Mouse (Mus musculus) CH12.LX (cell line): ENCODE results near the gene Tns4. TPM values are rescaled to one million over a fixed set of nuclear protein-coding genes. Genes with fewer than 3 reads are reported as not detected.

Experiments
- DNase-seq: peaks from one replicate; pipeline ENCODE4 v3.0.0-alpha.2; 2013; ENCODE audit errors: extremely low read depth
- H3K27ac ChIP-seq: 2 replicates; pipeline ENCODE4 v1.5.1; 2012; ENCODE audit warnings: low read depth, mild to moderate bottlenecking, control low read depth, moderate library complexity; ENCODE audit not compliant: insufficient read depth
- H3K27me3 ChIP-seq: replicated peaks from 2 replicates; pipeline ENCODE3; 2012; ENCODE audit warnings: inconsistent platforms
- H3K36me3 ChIP-seq, 2 experiments: replicated peaks in 1 of 2; 2 replicates each; pipeline versions ENCODE3 to v1.6.1; 2012; ENCODE audit warnings: inconsistent platforms in 1 of 2, low read length in 1 of 2, mild to moderate bottlenecking in 1 of 2, mixed read lengths in 1 of 2, moderate library complexity in 1 of 2; ENCODE audit not compliant: control insufficient read depth in 1 of 2, insufficient read depth in 1 of 2
- H3K4me1 ChIP-seq, 2 experiments: 2 replicates each; pipeline ENCODE4 v1.6.1; 2012; ENCODE audit warnings: inconsistent platforms in 1 of 2, moderate library complexity in 1 of 2; ENCODE audit not compliant: insufficient read depth in 2 of 2, control insufficient read depth in 1 of 2
- H3K4me2 ChIP-seq: 2 replicates; pipeline ENCODE4 v1.6.1; 2012; ENCODE audit warnings: low read depth, mild to moderate bottlenecking, control low read depth; ENCODE audit not compliant: poor library complexity, insufficient read depth, severe bottlenecking
- H3K4me3 ChIP-seq, 3 experiments: fragments of 150-350 bp in 1 of 3; sonication (generic) in 1 of 3; replicated peaks in 1 of 3; 2 replicates each; pipeline versions ENCODE3 to v1.5.1; 2011 to 2012; ENCODE audit warnings: low read depth in 2 of 3, low read length in 2 of 3, mild to moderate bottlenecking in 2 of 3, moderate library complexity in 2 of 3, control low read depth in 1 of 3, improper control_type of control experiment in 1 of 3, inconsistent platforms in 1 of 3, mixed read lengths in 1 of 3; ENCODE audit not compliant: poor library complexity in 1 of 3
- H3K79me2 ChIP-seq: replicated peaks from 2 replicates; pipeline ENCODE4 v1.6.1; 2012; ENCODE audit warnings: mild to moderate bottlenecking, moderate library complexity; ENCODE audit not compliant: control insufficient read depth, poor library complexity, insufficient read depth, severe bottlenecking; ENCODE audit errors: extremely low read depth
- H3K9ac ChIP-seq: 2 replicates; pipeline ENCODE4 v1.6.1; 2012; ENCODE audit warnings: low read depth, mild to moderate bottlenecking, control low read depth, moderate library complexity; ENCODE audit not compliant: insufficient read depth
- H3K9me3 ChIP-seq: replicated peaks from 2 replicates; pipeline ENCODE3; 2012; ENCODE audit warnings: low read length, inconsistent platforms, mixed read lengths
- BHLHE40 ChIP-seq: IDR thresholded peaks from 2 replicates; pipeline ENCODE4 v1.6.1; 2011; ENCODE audit warnings: mild to moderate bottlenecking, low read depth, low read length, improper control_type of control experiment
- CHD1 ChIP-seq: IDR thresholded peaks from 2 replicates; pipeline ENCODE4 v1.6.1; 2012; ENCODE audit warnings: low read depth, low read length, improper control_type of control experiment, inconsistent platforms
- CTCF ChIP-seq, 2 experiments: IDR thresholded peaks in 1 of 2; conservative IDR thresholded peaks in 1 of 2; 2 replicates each; pipeline ENCODE4 v1.5.1; 2011 to 2012; ENCODE audit warnings: low read depth in 2 of 2, low read length in 2 of 2, improper control_type of control experiment in 1 of 2, inconsistent platforms in 1 of 2, mild to moderate bottlenecking in 1 of 2, moderate library complexity in 1 of 2
- ETS1 ChIP-seq: conservative IDR thresholded peaks from 2 replicates; pipeline ENCODE4 v1.6.1; 2012; ENCODE audit warnings: low read depth, mild to moderate bottlenecking, inconsistent platforms, low read length, improper control_type of control experiment, moderate library complexity
- GABPA ChIP-seq: IDR thresholded peaks from 2 replicates; pipeline ENCODE4 v1.6.1; 2012; ENCODE audit warnings: low read depth, low read length, improper control_type of control experiment, inconsistent platforms; ENCODE audit not compliant: insufficient replicate concordance
- HCFC1 ChIP-seq: IDR thresholded peaks from 2 replicates; pipeline ENCODE4 v1.6.1; 2012; ENCODE audit warnings: low read depth, mild to moderate bottlenecking, inconsistent platforms, low read length, improper control_type of control experiment
- IRF4 ChIP-seq: IDR thresholded peaks from 2 replicates; pipeline ENCODE4 v1.6.1; 2014; ENCODE audit warnings: low read depth, mild to moderate bottlenecking, inconsistent platforms, low read length, improper control_type of control experiment
- JUN ChIP-seq: IDR thresholded peaks from 2 replicates; pipeline ENCODE4 v1.6.1; 2011; ENCODE audit warnings: low read depth, mild to moderate bottlenecking, low read length, improper control_type of control experiment, moderate library complexity; ENCODE audit not compliant: insufficient read depth
- JUND ChIP-seq: conservative IDR thresholded peaks from 2 replicates; pipeline ENCODE4 v1.6.1; 2011; ENCODE audit warnings: low read depth, low read length, improper control_type of control experiment
- MAFK ChIP-seq: IDR thresholded peaks from 2 replicates; pipeline ENCODE4 v1.6.1; 2011; ENCODE audit warnings: low read length, improper control_type of control experiment; ENCODE audit not compliant: insufficient replicate concordance
- MAX ChIP-seq: IDR thresholded peaks from 2 replicates; pipeline ENCODE4 v1.6.1; 2011; ENCODE audit warnings: low read length, improper control_type of control experiment
- MXI1 ChIP-seq: IDR thresholded peaks from 2 replicates; pipeline ENCODE4 v1.6.1; 2011; ENCODE audit warnings: mild to moderate bottlenecking, low read depth, low read length, improper control_type of control experiment
- NELFE ChIP-seq: IDR thresholded peaks from 2 replicates; pipeline ENCODE4 v1.6.1; 2011; ENCODE audit warnings: low read depth, low read length, improper control_type of control experiment
- NRF1 ChIP-seq: IDR thresholded peaks from 2 replicates; pipeline ENCODE4 v1.6.1; 2014; ENCODE audit warnings: low read depth, mild to moderate bottlenecking, inconsistent platforms, low read length, improper control_type of control experiment, moderate library complexity
- RAD21 ChIP-seq: IDR thresholded peaks from 2 replicates; pipeline ENCODE4 v1.6.1; 2011; ENCODE audit warnings: low read depth, mild to moderate bottlenecking, low read length, improper control_type of control experiment, moderate library complexity
- RCOR1 ChIP-seq: conservative IDR thresholded peaks from 2 replicates; pipeline ENCODE4 v1.6.1; 2012; ENCODE audit warnings: low read depth, mild to moderate bottlenecking, inconsistent platforms, low read length, improper control_type of control experiment
- SIN3A ChIP-seq: IDR thresholded peaks from 2 replicates; pipeline ENCODE4 v1.6.1; 2012; ENCODE audit warnings: low read length, improper control_type of control experiment, inconsistent platforms
- TBP ChIP-seq: conservative IDR thresholded peaks from 2 replicates; pipeline ENCODE4 v1.6.1; 2011; ENCODE audit warnings: low read depth, low read length, improper control_type of control experiment
- USF2 ChIP-seq: conservative IDR thresholded peaks from 2 replicates; pipeline ENCODE4 v1.6.1; 2011; ENCODE audit warnings: low read depth, low read length, improper control_type of control experiment
- ZKSCAN1 ChIP-seq: IDR thresholded peaks from 2 replicates; pipeline ENCODE4 v1.6.1; 2012; ENCODE audit warnings: low read depth, inconsistent platforms, low read length, improper control_type of control experiment, borderline replicate concordance
- ZMIZ1 ChIP-seq: IDR thresholded peaks from 2 replicates; pipeline ENCODE4 v1.6.1; 2012; ENCODE audit warnings: low read depth, mild to moderate bottlenecking, inconsistent platforms, low read length, improper control_type of control experiment
- dilution Hi-C: fragments of 300-500 bp; cut with MboI; formaldehyde crosslinking; loops from 2 replicates; pipeline ENCODE4 v1.14.3; 2020; ENCODE audit warnings: low sequenced_read_pairs; ENCODE audit not compliant: extremely low pct_unique_long_range_greater_than_20kb, extremely low pct_ligation_motif_present
- in situ Hi-C: fragments of 300-500 bp; cut with MboI; formaldehyde crosslinking; loops from 3 replicates; pipeline ENCODE4 v1.14.3; 2019; ENCODE audit warnings: low sequenced_read_pairs, low pct_ligation_motif_present, low pct_unique_long_range_greater_than_20kb, mixed read lengths
- polyA plus RNA-seq: library from polyadenylated mRNA; unstranded; fragments of >175 nt; gene quantifications from 2 replicates; pipeline ENCODE4 v1.2.1, GENCODE M21; 2012; ENCODE audit warnings: low read depth; ENCODE audit not compliant: insufficient read length
- total RNA-seq, 2 experiments: library from RNA; depleted of rRNA; stranded (reverse); fragments of 300-350 nt in 1 of 2; fragments of >200 nt in 1 of 2; gene quantifications; 2 replicates each; pipeline ENCODE4 v1.2.3; 2012 to 2014

Tns4 gene
- total and polyA plus RNA-seq, 3 experiments: 0.04 to 0.11 TPM; not detected in 1

- Histone ChIP-seq H3K27ac (no peak overlapping the region), H3K4me1 (no peaks in the 10 kb centered on the region), H3K9ac (no peak overlapping the region), H3K4me2 (no peak overlapping the region), H3K36me3 (no peaks in the 10 kb centered on the region), H3K9me3 (peaks cover 2% of the 10 kb centered on the region), H3K27me3 (peaks cover 43% of the 10 kb centered on the region), H3K79me2 (no peaks in the 10 kb centered on the region), H3K4me3 (no peak overlapping the region)
- TF ChIP-seq CHD1: no peak
- TF ChIP-seq IRF4: no peak
- no peak for TF ChIP-seq ZMIZ1
- TF ChIP-seq JUND: no peak
- TF ChIP-seq BHLHE40: no peak
- TF ChIP-seq TBP: no peak
- TF ChIP-seq RCOR1: no peak
- no peak for TF ChIP-seq ZKSCAN1
- no peak for TF ChIP-seq USF2
- no peak for TF ChIP-seq HCFC1
- no peak for TF ChIP-seq NRF1
- TF ChIP-seq GABPA: no peak
- TF ChIP-seq NELFE: no peak
- TF ChIP-seq MAX: no peak
- no peak for TF ChIP-seq MXI1
- TF ChIP-seq ETS1: no peak
- TF ChIP-seq RAD21: no peak
- no peak for TF ChIP-seq MAFK
- TF ChIP-seq SIN3A: no peak
- no peak for TF ChIP-seq JUN
- no peak for DNase-seq
- dilution Hi-C loops: no loop called here
- in situ Hi-C loops: no loop called here
Observed at GRCm38 (mm10) chr11:99081566-99081965, 7.5 kb downstream of the Tns4 start.

DNA sequence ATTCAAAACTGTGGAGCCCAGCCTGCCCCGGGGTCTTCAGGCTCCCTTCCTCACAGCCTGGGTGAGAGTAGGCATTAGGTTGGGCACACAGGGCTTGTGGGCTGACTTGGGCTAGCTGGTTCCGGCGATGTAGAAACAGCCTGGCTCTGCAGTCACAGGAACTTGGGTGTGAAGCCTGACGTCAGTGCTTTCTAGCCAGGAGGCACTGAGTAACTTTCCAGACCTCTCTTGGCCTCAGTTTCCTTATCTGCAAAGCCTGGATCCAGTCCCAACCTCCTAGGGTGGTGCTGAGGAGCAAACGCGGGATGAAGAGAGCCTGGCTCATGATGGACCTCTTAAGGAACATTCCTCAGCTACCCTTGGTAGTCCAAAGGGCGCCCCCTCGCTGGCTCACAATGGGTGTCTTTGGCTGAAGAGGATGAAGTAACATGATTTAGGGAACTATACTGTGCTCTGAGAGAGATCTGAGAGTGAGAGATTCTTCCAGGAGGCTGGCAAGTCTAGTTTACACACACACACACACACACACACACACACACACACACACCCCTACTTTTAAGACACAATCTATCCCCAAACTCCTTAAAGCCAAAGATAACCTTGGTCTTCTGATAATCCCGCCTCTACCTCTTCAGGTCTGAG lies 8.1 kb downstream of the Tns4 start:
- Histone ChIP-seq H3K27ac (no peak overlapping the region), H3K36me3 (no peaks in the 10 kb centered on the region), H3K4me3 (no peak overlapping the region), H3K79me2 (no peaks in the 10 kb centered on the region), H3K27me3 (peaks cover 43% of the 10 kb centered on the region), H3K4me2 (no peak overlapping the region), H3K9me3 (peaks cover 2% of the 10 kb centered on the region), H3K4me1 (no peaks in the 10 kb centered on the region), H3K9ac (no peak overlapping the region)
- no peak for DNase-seq
- in situ Hi-C loops: no loop called here
- dilution Hi-C loops: no loop called here
- TF ChIP-seq JUN (no peak), CTCF (conservative IDR thresholded peaks at IDR 0.05 in 1 of 2, IDR thresholded peaks at IDR 0.05 in 1 of 2; ENCODE audit: low read depth in 2 of 2, low read length in 2 of 2) (peak in 1 of 2 experiments; percentile 8; a peak in 1 of 4 replicates)
